Mouse (Mus musculus): ENCODE measurements around the gene Utf1.
A peak's percentile ranks its signal among the peaks of the same experiment; 100 is the strongest.

The Utf1 gene

DNA sequence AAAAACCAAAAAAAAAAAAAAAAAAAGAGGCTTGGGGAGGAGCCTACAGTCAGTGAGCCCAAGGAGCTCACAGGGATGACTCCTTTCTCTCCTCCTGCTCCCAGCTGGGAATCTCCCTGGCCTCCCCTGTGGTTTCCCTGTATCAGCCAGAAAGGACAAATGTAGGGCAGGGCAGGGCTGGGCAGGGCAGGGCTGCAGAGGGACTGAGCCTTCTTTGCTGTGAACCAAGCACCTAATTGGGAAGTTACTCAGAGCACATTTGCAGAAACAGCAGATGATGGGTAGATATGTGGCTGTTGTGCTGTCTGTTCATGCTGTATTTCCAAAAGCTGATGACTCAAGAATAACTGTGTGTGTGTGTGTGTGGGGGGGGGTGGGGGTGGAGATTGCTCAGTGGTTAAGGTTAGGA lies 29.3 kb downstream of the Utf1 start:
- DNase-seq (ENCODE audit: low spot score in 2 of 2), result no peak

- DNase-seq (ENCODE audit: low spot score in 2 of 2), result no peak
Measured at GRCm38 (mm10) chr7:139974307-139974706, 30.7 kb downstream of the Utf1 start.

DNA sequence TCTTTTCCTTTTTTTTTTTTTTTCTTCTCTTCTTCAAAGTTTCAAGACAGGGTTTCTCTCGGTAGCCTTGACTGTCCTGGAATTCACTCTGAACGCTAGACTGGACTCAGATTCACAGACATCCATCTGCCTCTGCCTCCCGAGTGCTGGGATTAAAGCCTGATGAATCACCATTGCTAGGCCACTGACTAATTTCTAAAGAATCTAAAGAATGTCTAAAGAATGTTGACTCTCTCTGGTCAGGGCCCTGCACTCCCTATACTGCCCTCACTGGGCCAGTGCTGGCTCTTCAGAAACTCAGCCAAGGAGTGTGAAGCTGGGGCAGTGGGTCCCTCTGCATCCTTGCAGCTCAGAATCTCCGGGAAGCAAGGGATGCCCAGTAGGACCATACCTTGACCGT lies 31.9 kb downstream of the Utf1 start:
- no peak for DNase-seq (ENCODE audit: low spot score in 2 of 2)

DNA sequence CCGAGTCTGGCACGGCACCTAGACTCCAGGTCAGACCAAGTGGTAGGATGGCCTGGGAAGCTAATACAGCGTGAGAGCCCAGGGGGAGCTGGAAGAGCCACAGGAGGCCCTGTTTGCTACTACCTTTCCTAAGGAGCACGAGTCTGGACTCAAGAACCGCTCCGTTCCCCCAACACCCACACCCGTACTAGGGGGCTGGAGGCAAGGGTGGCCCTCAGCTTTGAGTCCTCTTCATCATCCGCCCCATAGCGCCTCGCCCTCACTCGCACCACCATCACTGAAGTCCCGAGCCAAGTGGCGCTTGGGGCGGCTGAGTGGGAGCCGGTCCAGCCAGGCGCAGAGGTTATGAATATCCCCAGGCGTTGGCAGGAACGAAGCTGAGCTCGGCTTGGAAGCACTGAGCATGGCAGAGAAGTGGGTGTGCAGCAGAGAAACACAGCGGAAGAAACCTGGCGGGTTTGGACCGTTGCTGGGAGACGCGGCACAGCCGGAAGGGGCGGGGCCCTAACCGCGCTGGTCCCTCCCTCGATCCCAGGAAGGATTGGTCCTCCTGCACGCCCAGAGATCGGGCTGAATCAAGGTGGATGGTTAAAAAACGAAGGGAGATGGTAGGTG lies 34.8 kb downstream of the Utf1 start, which contains the start of gene 6430531B16Rik:
6430531B16Rik (minus strand) TSS at position 478 of the 615 bp plus-strand sequence.
- DNase-seq (ENCODE audit: low spot score in 2 of 2), result peak; percentile 69 to 85

DNA sequence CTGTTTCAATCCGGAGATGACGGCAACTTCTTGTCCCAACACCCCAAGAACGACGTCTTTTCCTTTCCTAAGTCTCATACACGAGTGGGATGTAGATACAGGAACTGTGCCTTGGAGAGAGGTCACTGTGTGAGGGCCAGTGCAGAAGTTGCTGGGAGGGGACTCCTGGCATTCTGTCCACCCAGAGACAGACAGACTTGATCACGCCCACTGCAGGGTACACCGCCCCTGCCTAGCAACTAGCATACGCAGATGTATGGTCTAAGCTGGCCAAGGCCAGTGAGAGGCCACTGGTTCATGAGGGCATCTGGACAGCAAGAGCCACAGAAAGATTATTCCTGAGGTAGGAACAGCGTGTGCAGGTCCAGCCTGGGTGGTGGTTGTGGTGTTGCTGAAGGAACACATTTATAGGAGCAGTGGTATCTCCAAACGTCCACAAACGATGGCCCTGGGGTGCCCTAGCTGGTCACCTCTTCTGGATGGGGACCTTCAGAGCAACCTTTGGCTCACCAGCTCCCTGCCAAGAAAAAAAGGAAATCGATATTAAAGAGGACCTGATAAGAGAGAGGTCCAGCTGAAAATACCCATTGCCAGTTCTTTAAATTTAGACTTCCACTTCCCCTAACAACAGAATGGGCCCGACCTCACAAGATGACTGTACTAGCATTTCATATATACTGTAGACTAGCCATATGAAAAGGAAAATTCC lies 35.6 kb downstream of the Utf1 start:
- DNase-seq (ENCODE audit: low spot score in 2 of 2), result peak in 1 of 2 experiments; percentile 18

DNA sequence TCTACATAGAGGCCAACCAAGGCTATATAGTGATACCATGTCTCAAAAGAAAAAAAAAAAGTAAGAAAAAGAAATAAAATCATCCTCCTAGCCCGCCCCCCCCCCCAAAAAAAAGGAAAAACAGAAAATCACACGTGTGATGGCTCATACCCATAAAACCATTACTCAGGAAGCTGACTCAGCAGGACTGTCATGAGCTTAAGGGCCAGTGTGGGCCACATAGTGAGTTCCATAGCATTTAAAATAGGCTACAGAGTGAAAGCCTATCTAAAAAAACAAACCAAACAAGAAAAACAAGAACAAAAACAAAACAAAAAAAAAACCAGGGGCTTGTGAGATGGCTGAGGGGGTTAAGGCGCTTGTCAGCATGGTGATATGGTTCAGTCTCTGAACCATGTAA lies 37.2 kb downstream of the Utf1 start:
- DNase-seq (ENCODE audit: low spot score in 2 of 2), result no peak

- no peak for DNase-seq (ENCODE audit: low spot score in 2 of 2)
Measured at GRCm38 (mm10) chr7:139982058-139982457, 38.5 kb downstream of the Utf1 start.

GRCm38 (mm10) chr7:139984505-139984904 lies 40.9 kb downstream of the Utf1 start:
- DNase-seq (ENCODE audit: low spot score in 2 of 2), result no peak

DNA sequence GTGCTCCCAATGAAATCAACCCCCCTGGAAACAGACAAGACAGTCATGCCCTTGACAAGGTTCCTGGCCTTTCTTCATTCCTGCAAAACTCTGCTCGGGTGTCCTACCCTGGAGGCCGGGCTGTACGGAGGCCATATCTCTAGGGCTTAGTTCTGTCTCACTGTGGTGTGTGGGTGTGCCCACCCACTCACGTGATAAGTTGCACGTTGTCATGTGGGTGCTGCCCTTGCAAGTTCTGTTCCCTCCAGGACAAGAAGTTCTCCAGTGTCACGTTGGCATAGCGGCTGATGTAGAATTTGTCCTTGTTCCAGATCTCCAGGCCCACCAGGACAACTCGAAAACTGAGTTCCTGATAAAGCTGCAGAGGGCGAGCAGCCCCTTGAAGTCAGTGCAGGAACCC lies 44.7 kb downstream of the Utf1 start:
- no peak for DNase-seq (ENCODE audit: low spot score in 2 of 2)

- no peak for DNase-seq (ENCODE audit: low spot score in 2 of 2)
Measured at GRCm38 (mm10) chr7:139990864-139991394, 47.3 kb downstream of the Utf1 start.

DNA sequence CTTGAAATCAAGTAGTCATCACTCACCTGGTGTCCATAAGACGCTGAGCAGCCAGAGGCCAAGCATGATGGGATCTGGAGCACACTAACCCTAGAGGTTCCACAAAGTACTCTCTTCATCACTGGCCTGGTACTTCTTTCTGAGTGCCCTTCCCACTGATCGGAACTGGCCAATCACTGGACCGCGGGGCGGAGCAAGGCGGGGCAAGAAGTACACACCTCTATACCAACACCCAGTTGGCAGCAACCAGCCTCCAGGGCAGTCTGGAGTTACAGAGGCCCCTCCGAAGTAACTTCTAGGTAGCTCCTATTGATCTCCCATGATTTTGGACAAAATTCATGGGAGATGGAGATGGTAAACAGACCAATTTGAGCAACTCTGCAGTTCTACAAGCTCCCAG lies 48.8 kb downstream of the Utf1 start, which contains the start of gene Adam8:
Adam8 (minus strand) TSS at position 157 of the 400 bp plus-strand sequence.
- no peak for DNase-seq (ENCODE audit: low spot score in 2 of 2)

DNA sequence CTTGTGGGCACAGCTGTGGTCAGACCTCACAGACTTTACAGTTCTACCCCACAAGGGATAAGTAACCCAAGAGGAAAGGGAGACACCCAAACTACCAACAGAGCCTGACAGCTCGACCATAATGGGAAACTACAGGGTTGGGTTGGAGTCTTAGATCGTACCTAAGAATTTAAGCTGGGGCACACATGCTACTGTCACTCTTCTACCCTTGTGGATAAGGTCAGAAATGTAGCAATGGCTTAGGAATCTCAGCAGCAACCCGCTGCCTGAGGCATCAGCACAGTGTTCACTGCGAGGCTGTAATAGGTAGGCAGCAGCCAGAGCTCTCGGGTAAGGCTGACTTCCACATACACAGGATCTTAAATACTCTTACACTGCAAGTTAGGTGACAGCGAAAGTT lies 49.9 kb downstream of the Utf1 start:
- no peak for DNase-seq (ENCODE audit: low spot score in 2 of 2)

DNA sequence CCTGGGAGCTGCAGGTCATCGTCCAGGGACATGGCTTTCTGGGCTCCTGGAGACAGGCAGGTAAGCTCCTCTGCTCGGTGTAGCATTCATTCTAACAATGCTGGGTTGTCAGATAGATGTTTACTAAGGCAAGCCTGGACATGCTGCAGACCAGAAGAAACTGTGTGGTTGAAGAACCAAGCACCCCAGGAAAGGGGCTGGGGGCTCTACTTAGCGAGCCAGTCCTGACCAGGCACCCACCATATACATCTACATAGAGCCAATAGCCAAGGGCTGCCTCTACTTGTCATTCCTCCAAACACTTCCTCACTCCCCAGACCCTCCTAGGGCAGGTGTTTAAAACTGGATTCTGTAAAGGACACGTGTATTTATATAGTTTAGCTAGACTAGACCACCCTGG lies 50.6 kb downstream of the Utf1 start:
- DNase-seq (ENCODE audit: low spot score in 2 of 2), result no peak

- DNase-seq (ENCODE audit: low spot score in 2 of 2), result peak; percentile 46 to 63
Measured at GRCm38 (mm10) chr7:139994676-139995075, 51.1 kb downstream of the Utf1 start.
